Mouse (Mus musculus) embryo, embryonic 9.5 days (tissue): ENCODE measurements around the gene Cisd3.
"Not testable (repeated sequence)": the region's sequence is repeated elsewhere in the genome, so short reads cannot be mapped to it uniquely, and the experiment has no call there.

Experiments used
- DNase-seq: peaks from one replicate; pipeline ENCODE4 v3.0.0-alpha.2; 2017; ENCODE audit errors: extremely low spot score

Cisd3 gene

DNA sequence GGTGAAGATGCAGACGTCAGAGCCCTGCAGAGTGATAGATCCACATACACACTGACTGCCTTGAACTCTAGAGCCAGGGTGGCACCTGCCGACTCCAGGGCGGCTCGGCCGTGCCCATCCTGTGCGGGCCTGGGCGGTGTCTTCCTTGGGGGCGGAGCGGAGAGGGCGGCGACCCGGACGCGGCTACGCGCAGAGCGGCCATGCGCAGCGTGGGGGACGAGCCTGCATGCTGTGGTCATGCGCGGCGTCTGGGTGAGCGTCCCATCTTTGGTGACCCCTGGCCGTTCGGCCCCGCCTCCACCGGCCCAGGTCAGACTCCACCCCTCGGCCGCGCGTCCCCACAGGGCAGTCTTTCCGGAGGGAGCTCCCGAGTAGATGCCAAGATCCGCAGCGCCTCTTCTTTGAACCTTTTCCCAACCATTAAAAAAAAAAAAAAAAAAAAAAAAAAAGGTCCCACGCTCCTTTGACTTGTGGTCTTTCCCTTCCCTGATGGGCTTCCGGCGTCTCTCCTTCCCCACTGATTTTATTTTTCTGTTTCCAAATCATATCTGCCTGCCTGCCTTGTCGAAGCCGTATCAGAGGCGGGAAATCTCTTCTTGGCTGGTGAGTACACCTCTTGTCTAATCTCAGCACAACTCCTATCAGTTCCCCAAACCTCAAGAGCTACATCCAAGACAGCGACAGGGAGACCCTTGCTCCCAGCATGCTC is at the start of gene Cisd3:
Gene Cisd3, plus strand, starts transcription at position 214 of the 709 bp plus-strand sequence.
- peak; percentile 89 for DNase-seq

GRCm38 (mm10) chr11:97641668-97642067 is 44.0 kb upstream of the Cisd3 start:
- no peak for DNase-seq

DNA sequence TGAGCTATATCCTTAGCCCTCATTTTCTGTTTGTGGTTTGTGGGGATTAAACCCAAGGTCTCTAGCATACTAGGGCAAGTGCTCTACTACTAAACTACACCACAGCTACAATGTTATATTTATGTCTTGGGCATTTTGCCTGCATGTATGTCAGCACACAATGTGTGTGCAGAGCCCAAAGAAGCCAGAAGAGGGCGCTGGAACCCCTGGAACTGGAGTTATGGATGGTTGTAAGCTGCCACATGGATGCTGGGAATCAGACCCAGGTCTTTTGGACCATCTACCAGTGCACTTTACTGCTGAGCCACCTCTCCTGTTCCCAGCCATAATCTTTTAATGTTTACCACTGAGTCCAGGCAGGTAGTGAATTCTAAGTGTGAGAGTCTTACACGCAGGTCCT is 42.9 kb upstream of the Cisd3 start:
- no peak for DNase-seq

DNA sequence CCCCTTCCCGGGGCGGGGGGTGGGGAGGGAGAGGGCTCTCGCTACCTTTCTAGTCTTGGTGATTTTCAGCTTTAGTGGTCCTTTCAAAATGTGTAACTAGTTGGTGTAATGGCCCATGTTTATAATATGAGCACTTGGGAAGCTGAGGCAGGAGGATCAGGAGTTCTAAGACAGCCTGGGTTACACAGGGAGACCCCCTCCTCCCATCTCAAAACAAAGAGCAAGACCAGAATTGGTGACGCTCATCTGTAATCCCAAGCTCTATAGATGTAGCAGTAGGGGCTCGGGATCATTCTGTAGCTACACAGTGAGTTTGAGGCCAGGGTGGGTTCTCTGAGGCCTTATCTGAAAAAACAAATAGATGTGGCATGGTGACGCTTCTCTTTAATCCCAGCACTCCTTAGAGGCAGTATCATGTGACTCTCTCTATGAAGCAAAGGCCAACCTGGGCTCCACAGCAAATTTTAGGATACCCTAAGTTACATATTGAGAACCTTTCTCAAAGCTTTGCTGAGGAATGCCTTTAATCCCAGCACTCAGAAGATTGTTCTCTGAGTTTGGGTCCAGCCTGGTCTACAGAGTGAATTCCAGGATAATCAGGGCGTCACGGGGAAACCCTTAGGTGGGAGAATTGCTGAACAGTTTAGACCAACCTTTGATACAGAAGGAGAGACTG is 42.1 kb upstream of the Cisd3 start:
- no peak for DNase-seq

GRCm38 (mm10) chr11:97644834-97645233 is 40.8 kb upstream of the Cisd3 start:
- DNase-seq, result peak; percentile 71

DNA sequence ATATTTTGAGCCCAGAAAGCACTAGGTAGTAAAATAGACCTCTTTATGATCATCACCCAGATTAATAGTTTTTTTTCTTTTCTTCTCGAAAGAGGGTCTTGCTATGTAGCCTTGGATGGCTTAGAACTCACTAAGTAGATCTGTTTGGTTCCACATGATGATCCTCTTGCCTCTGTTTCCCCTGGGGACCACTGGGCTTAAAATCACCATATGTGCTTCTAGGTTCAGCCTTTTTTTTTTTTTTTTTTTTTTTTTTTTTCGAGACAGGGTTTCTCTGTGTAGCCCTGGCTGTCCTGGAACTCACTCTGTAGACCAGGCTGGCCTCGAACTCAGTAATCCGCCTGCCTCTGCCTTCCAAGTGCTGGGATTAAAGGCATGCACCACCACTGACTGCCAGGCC is 37.1 kb upstream of the Cisd3 start:
- DNase-seq, result not testable (repeated sequence)

GRCm38 (mm10) chr11:97650341-97650740 is 35.3 kb upstream of the Cisd3 start:
- DNase-seq, result no peak

- not testable (repeated sequence) for DNase-seq
Measured at GRCm38 (mm10) chr11:97653376-97653775, 32.2 kb upstream of the Cisd3 start.

GRCm38 (mm10) chr11:97654210-97654609 is 31.4 kb upstream of the Cisd3 start:
- DNase-seq, result no peak

- DNase-seq, result no peak
Measured at GRCm38 (mm10) chr11:97656269-97656971, 29.2 kb upstream of the Cisd3 start.

DNA sequence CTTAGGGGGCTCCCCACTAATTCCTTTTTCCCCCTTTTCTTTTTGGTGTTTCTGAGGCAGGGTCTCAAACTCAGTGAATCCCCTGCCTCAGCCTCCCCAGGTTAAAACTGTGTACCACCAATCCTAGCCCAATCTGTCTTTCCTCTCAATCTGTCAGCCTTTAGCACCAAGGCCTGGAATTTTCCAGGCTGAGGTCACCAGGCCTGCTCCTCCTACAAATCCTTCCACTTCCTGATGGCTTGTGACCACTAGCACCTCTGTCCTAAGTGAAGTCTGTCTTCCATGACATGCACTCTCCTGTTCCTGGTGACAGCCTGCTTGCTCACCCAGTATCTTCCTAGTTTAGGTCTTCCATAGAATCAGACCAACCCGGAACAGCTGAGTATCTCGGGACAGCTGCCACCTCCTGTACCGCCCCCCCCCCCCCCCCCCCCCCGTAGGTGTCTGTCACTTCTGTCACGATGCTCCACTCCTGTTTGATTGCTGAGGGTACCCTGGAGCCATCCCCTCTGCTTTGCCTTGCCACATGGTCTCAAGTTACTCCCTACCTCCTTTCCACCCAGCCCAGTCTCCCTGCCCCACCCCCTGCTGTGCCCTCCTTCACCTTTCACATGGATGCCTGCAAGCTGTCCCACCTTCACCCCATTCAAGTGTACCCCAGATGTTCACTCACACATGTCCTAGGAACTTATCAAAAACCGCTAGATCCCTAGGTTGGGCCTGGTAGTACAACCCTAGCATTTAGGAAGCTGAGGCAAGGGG is 28.3 kb upstream of the Cisd3 start:
- no peak for DNase-seq

DNA sequence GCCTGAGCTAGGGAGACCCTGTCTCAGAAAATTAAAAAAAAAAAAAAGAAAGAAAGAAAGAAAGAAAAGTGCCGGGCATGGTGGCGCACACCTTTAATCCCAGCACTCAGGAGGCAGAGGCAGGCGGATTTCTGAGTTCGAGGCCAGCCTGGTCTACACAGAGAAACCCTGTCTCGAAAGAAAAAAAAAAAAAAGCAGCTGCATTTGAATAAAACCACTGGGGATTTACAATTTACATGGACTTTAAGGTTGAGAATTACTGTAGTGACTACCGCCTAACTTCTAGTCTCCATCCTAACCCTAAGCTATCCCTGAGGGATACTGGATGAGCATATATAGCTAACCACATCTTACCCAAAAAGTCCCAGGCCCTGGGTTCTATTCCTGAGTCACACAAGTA is 27.7 kb upstream of the Cisd3 start:
- not testable (repeated sequence) for DNase-seq

DNA sequence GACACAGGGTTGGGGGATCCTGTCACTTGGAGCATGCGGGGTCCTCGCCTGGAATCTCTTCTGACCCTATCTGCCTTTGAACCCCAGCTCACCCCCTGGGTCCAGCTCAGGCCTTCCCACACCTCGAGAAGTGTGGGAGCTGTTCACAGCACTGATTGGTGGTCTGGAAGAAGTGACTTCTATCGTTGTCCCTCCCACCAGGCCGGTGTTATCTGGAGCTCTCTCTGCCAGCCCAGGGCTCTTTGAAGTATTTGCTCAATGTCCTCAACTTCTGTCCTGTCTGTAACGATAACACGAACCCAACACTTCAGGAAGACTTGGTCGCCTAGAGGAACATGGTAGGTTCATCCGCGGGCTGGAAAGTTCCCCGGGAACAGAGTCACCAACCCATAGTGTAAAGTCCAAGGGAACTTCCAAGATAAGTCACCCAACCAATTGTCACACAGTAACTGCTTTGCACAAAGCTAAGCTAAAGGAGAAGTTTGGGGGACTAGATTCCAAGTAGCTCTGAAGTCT is 26.8 kb upstream of the Cisd3 start:
- DNase-seq, result no peak

DNA sequence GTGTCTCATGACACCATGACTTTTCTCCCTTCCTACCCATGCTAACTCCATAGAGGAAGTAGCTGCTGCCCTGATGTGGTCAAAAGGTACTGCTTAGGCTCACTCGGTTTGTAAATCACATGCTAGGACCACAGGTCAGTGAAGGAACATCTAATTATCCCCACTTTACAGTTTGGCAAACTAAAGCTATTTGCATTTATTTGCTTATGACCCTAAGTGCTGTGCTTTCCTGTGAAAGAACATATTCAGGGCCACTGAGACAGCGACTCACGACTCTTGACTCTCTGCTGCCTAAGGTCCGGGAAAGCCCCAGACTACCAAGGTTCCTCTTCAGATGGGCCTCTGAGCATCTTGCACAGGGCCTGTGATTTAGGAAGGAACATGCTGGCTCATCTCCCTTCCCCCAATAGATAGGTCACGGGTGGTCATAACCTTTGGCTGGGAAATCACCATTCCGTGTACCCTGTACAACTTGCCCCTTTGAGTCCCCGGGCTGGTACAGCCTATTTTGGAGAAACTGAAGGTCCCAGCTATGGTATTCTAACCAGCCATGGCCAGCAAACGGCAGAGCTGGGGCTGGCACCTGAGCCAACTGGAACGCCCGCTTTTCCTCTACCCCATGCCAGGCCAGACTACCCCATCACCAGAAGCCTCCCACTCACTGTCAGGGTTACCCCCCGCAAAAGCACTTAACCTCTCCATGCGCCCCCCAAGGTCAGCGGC is 26.2 kb upstream of the Cisd3 start:
- no peak for DNase-seq

DNA sequence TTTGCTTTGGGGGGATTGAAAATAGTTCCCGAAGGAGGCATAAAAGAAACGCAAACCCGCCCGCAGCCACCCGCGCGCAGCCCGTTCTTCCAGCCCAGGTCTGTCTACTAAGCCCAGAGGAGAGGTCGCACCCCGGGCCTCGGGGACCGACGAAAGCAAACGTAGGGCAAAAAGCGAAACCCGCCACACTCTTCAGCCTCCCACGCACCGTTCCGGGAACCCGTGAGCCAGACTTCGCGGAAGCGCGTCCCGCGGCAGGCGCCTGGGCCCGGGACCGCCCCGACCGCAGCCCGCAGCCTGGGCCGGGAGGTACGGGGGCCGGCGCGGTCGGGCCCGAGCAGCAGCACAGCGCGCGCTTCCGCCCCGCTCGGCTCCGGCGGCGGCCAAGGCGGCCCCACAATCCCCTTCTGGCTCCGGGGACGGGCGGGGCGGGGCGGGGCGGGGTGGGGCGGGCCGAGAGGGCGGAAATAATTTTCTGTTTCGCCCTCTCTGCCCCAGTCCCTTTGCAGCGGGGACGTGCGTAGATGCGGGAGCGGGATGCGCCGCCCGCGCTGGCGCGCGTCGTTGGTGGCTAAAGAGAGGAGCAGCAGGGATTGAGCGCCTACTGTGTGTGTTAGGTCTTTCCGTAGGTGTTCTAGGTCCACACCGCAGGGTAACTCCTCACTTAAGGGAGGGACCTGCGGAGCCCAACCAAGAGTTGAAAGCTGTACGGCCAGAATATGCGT is 25.5 kb upstream of the Cisd3 start:
- peak; percentile 87 for DNase-seq

DNA sequence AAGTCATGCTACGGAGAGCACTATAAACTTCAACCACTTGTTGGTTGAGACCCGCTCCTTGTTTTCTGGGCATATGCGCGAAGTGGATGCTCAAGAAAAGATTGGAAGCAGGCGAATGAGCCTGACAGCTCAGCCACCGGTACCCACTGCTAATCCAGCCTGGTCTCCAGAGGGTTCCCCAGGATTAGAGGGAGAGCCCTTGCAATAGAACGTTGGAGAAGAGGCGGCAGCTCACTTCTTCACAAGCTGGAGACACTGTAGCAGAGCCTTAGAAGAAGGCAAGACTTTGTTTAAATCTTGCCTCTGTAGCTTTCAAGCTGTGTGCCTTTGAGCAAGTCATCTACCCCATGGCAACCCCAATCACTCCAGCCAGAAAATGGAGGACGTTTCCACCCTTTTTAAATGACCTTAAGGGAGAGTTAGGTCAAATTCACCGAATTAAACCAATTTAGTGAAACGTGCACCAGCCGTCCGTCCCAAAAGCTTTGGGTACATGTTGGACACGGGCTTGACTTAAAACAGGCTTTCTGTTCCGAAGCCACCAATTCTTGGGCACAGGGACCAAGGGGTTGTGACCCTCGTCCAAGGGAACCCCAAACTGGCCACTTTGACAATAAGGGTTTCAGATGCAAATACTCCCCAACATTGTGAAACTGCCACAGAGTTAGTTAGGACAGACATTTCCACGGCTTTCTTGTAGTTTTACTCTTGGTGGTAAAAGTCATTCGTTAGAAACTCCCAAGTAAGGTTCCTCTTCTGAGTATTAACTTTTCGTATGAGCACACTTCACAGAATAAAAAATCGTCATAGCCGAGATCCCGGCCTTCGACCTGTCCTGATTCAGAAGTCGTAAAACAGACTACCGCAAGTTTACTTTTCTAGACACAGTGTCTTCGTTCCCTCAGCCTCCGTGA is 24.6 kb upstream of the Cisd3 start:
- peak; percentile 24 for DNase-seq

DNA sequence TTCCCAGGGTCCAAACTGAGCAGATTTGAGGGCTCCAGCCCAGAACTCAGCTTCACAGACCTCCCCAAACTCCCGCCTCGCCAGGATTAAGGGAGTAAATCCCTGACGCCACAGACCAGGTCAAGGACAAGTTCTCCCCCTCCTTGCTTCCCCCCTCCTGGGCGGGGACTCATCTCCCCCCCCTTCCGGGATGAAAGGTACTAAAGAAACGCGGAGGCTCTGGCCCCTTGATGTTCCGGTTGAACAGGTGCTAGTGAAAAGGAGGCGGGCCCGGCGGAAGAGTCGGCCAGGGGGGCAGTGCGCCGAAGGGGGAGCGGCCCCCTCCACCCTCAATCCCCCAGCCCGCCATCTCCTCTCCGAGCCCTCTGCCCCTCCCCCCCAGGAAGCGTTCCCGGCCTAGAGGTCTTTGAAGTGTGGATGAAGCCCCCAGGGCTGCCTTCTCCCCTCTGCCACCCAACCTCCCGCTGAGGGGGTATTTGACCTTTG is 23.9 kb upstream of the Cisd3 start:
- DNase-seq, result peak; percentile 77

DNA sequence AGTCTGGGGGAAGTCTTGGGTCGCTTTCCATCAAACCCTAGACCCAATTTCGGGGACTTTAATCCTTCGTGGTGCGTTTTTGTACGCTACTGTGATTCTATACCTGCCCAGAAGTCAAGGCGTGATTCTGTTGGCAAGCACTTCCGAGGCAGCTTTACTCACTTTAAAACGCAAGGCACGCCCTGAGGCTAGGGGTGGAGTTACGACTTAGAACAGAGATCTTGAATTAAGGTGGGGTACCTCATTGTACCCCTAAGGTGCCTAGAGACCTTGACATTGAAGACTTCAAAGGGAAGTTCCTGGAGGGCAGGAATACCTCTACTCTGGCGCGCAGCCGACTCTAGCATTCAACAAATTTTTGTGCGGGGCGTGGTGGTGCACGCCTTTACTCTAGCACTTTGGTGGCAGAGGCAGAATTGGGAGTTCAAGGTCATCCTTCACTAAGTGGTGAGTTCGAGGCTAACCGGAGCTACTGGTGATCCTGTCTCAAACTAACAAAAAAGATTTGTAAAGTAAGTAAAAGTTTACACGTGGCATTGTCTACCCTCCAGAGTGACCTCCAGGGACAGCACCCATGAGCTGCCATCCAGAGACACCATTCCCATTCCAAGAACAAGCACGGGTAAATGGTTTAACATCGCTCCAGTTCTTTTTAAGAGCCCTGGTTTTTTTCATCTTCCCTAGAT is 23.3 kb upstream of the Cisd3 start:
- no peak for DNase-seq
